Mouse (Mus musculus) embryonic facial prominence, embryonic 13.5 days (tissue): ENCODE data around the gene Zfp704. TPM values are rescaled to one million over a fixed set of nuclear protein-coding genes. Genes with fewer than 3 reads are reported as not detected.

Experiments
- ATAC-seq: fragments of 200-750 bp; cut with Nextera tagmentation; 2 replicates; pipeline ENCODE4 v1.8.0; 2017; ENCODE audit warnings: low read depth; ENCODE audit not compliant: insufficient number of reproducible peaks, insufficient read depth, low FRiP score, low TSS enrichment
- H3K27ac ChIP-seq: fragments of 300-500 bp; sonication (generic); 2 replicates; pipeline ENCODE4 v1.5.1; 2015; ENCODE audit warnings: moderate library complexity, mild to moderate bottlenecking, inconsistent platforms
- H3K27me3 ChIP-seq: fragments of 300-500 bp; sonication (generic); 2 replicates; pipeline ENCODE4 v1.6.1; 2015; ENCODE audit warnings: mild to moderate bottlenecking, inconsistent platforms
- H3K36me3 ChIP-seq: fragments of 300-500 bp; sonication (generic); 2 replicates; pipeline ENCODE4 v1.6.1; 2015; ENCODE audit warnings: mild to moderate bottlenecking, inconsistent platforms
- H3K4me1 ChIP-seq: fragments of 300-500 bp; sonication (generic); 2 replicates; pipeline ENCODE4 v1.6.1; 2015; ENCODE audit warnings: inconsistent platforms
- H3K4me2 ChIP-seq: fragments of 300-500 bp; sonication (generic); 2 replicates; pipeline ENCODE4 v1.6.1; 2015; ENCODE audit warnings: moderate library complexity, mild to moderate bottlenecking, inconsistent platforms
- H3K4me3 ChIP-seq: fragments of 300-500 bp; sonication (generic); 2 replicates; pipeline ENCODE4 v1.5.1; 2015; ENCODE audit warnings: mild to moderate bottlenecking, inconsistent platforms
- H3K9ac ChIP-seq: fragments of 300-500 bp; sonication (generic); 2 replicates; pipeline ENCODE4 v1.6.1; 2015; ENCODE audit warnings: mild to moderate bottlenecking, inconsistent platforms
- H3K9me3 ChIP-seq: fragments of 300-500 bp; sonication (generic); 2 replicates; pipeline ENCODE4 v1.6.1; 2016; ENCODE audit warnings: inconsistent platforms
- WGBS: fragments of 180-500 bp; shearing (Covaris S2); methylation state at CpG from one replicate; pipeline ENCODE4 v1.1.7; 2015; ENCODE audit warnings: mixed read lengths; 5-methylcytosine and 5-hydroxymethylcytosine counted together
- polyA plus RNA-seq: library from polyadenylated mRNA; unstranded; fragments of >200 nt; fragmentation: Nextera tagmentation; extraction: Ambion mirVana; gene quantifications from 2 replicates; pipeline ENCODE4 v1.2.1, GENCODE M21; 2015

The Zfp704 gene
- polyA plus RNA-seq, 1 experiment from 2014 or later = 10.0 TPM

- no peaks in the 10 kb centered on the region for H3K9me3 ChIP-seq
- H3K4me2 ChIP-seq = no peak overlapping the region
- 74% methylated on average over 6 of the region's 6 CpGs for WGBS
- H3K27me3 ChIP-seq = no peaks in the 10 kb centered on the region
- H3K4me3 ChIP-seq = no peak overlapping the region
- no peaks in the 10 kb centered on the region for H3K36me3 ChIP-seq
- no peak for ATAC-seq
- H3K27ac ChIP-seq = no peak overlapping the region
- no peak overlapping the region for H3K9ac ChIP-seq
- peaks cover 7% of the 10 kb centered on the region for H3K4me1 ChIP-seq
Measured at GRCm38 (mm10) chr3:9505692-9506211, 104.1 kb downstream of the Zfp704 start.

DNA sequence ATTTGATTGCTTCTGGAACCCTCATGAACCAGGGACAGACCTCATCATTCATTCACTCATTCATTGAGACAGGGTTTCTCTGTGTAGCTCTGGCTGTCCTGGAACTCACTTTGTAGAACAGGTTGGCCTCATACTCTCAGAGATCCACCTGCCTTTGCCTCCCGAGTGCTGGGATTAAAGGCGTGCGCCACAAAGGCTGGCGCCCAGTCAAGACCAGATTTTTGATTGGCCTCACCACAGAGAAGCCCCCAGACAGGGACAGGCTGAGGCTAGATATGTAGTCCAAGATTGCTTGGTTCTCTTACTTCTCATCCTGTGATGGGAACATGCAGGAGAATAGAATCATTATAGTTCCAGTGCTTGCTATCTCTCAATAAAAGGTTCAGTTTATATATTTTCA is 105.5 kb downstream of the Zfp704 start:
- Histone ChIP-seq H3K4me3 (no peak overlapping the region), H3K9ac (no peak overlapping the region), H3K36me3 (no peaks in the 10 kb centered on the region), H3K27me3 (no peaks in the 10 kb centered on the region), H3K27ac (no peak overlapping the region), H3K4me1 (peaks cover 18% of the 10 kb centered on the region), H3K9me3 (no peaks in the 10 kb centered on the region), H3K4me2 (no peak overlapping the region)
- no peak for ATAC-seq
- 90% methylated on average over 4 of the region's 4 CpGs for WGBS

- H3K27me3 ChIP-seq = no peaks in the 10 kb centered on the region
- H3K9me3 ChIP-seq = no peaks in the 10 kb centered on the region
- H3K36me3 ChIP-seq = no peaks in the 10 kb centered on the region
- H3K9ac ChIP-seq = 0 out of 2 replicates have a peak overlapping the region, but pooled peaks have one; percentile 27
- no peak overlapping the region for H3K4me3 ChIP-seq
- 0 out of 2 replicates have a peak overlapping the region, but pooled peaks have one; percentile 5 for H3K4me2 ChIP-seq
- peaks cover 22% of the 10 kb centered on the region for H3K4me1 ChIP-seq
- WGBS = 9% methylated on average over 6 of the region's 6 CpGs
- H3K27ac ChIP-seq = peak overlapping the region; percentile 48; the same call in 1 of the 2 replicates
- ATAC-seq = peak; percentile 90
Measured at GRCm38 (mm10) chr3:9500725-9501124, 109.2 kb downstream of the Zfp704 start.

DNA sequence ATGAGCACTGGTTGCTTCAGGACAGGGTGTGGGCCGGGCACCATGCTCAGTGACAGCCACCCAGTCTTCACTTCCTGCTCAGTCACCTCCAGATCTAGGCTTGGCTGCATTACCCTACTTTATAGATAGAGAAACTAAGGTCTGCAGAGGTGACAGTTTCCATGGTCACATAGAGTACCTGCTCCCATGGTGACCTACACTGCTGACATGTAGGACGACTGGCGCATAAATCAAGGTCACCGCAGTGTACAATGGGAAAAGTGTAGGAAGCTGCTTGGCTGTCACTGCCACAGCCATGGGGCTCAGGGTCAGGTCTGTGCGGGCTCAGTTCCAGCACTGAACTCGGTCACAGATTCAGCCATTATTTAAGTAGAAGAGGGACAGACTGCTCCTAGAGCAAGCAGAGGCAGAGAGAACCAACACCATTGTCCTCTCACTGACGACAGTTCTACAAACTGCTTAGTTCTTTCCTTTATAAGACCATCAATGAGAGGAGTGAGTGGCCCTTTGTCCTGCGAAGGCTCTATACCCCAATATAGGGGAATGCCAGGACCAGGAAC is 109.8 kb downstream of the Zfp704 start:
- no peaks in the 10 kb centered on the region for H3K36me3 ChIP-seq
- H3K27ac ChIP-seq = peak overlapping the region; percentile 68
- peaks cover 22% of the 10 kb centered on the region for H3K4me1 ChIP-seq
- no peaks in the 10 kb centered on the region for H3K9me3 ChIP-seq
- H3K4me2 ChIP-seq = no peak overlapping the region
- 66% methylated on average over 8 of the region's 8 CpGs for WGBS
- H3K27me3 ChIP-seq = no peaks in the 10 kb centered on the region
- H3K4me3 ChIP-seq = no peak overlapping the region
- ATAC-seq = peak; percentile 45; the same call in 1 of the 2 replicates
- no peak overlapping the region for H3K9ac ChIP-seq

DNA sequence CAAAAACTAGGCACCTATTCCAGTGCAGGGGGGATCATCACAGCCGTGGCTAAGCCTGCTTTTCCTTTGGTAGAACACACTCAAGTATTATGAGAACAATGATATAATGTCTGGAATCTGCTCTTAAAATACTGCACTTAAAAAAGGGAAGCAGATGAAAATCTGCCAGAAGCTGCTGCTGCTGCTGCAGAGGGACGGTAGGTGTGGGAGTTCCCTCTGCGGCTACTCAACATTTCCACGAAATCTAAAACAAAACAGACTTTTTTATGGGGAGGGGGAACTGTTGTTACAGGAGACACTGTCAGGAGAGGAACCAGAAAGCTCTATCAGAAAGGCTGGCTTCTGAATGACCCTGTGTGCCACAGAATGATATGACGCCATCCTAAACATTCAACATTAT is 110.4 kb downstream of the Zfp704 start:
- Histone ChIP-seq H3K36me3 (no peaks in the 10 kb centered on the region), H3K4me1 (peaks cover 25% of the 10 kb centered on the region), H3K4me2 (no peak overlapping the region), H3K9me3 (no peaks in the 10 kb centered on the region), H3K4me3 (no peak overlapping the region), H3K27me3 (no peaks in the 10 kb centered on the region), H3K9ac (no peak overlapping the region), H3K27ac (no peak overlapping the region)
- ATAC-seq = no peak
- 44% methylated on average over 5 of the region's 5 CpGs for WGBS

DNA sequence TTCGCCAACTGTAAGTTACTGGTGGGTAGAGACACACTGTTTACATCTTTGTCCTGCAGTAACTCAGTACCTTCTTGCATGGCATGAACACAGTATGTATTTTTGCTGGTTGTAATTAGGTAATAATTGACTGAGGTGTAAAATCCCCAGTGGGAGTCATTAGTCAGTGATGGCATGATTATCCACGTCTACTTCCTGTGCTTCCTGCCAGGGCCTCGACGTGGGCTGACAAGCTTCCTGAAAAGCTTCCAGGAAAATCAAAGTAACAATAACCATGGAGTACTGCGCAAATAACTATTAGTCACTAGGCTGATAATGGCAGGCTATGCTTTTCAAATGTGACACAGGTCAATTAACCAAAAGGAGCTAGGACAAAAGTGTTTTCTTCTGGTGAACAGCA is 112.6 kb downstream of the Zfp704 start:
- H3K27me3 ChIP-seq = no peaks in the 10 kb centered on the region
- no peak overlapping the region for H3K4me2 ChIP-seq
- no peaks in the 10 kb centered on the region for H3K36me3 ChIP-seq
- H3K9me3 ChIP-seq = no peaks in the 10 kb centered on the region
- H3K27ac ChIP-seq = no peak overlapping the region
- H3K4me1 ChIP-seq = peaks cover 30% of the 10 kb centered on the region
- 55% methylated on average over 5 of the region's 5 CpGs for WGBS
- no peak overlapping the region for H3K4me3 ChIP-seq
- no peak overlapping the region for H3K9ac ChIP-seq
- no peak for ATAC-seq

DNA sequence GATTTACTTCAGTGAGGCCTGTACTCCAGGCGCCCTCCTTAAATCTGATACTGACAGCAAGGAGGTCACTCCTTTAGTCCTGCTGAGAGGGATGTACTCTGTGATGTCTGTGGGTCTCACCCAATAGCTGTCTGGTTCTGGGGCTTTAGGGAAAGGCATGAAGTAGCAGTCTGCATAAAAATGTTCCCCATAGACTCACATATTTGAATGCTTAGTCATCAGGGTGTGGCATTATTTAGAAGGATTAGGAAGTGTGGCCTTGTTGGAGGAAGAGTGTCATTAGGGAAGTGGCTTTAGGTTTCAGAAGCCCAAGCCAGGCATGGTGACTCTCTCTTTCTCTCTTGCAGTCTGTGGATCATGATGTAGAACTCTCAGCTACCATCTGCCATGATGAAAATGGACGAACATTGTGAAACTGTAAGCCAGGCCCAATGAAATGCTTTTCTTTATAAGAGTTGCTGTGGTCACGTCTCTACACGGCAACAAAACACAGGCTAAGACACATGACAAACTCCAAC is 118.1 kb downstream of the Zfp704 start:
- H3K27me3 ChIP-seq = no peaks in the 10 kb centered on the region
- ATAC-seq = no peak
- H3K4me3 ChIP-seq = no peak overlapping the region
- no peaks in the 10 kb centered on the region for H3K36me3 ChIP-seq
- H3K9ac ChIP-seq = no peak overlapping the region
- H3K9me3 ChIP-seq = no peaks in the 10 kb centered on the region
- H3K27ac ChIP-seq = no peak overlapping the region
- peaks cover 8% of the 10 kb centered on the region; the same call in 1 of the 2 replicates for H3K4me1 ChIP-seq
- no peak overlapping the region for H3K4me2 ChIP-seq
- WGBS = 93% methylated on average over 4 of the region's 4 CpGs

GRCm38 (mm10) chr3:9487644-9488043 is 122.2 kb downstream of the Zfp704 start:
- Histone ChIP-seq H3K4me2 (no peak overlapping the region), H3K9me3 (no peaks in the 10 kb centered on the region), H3K9ac (no peak overlapping the region), H3K4me1 (no peaks in the 10 kb centered on the region), H3K27me3 (no peaks in the 10 kb centered on the region), H3K36me3 (no peaks in the 10 kb centered on the region), H3K27ac (no peak overlapping the region), H3K4me3 (no peak overlapping the region)
- WGBS = 74% methylated on average over 4 of the region's 4 CpGs
- ATAC-seq = no peak

DNA sequence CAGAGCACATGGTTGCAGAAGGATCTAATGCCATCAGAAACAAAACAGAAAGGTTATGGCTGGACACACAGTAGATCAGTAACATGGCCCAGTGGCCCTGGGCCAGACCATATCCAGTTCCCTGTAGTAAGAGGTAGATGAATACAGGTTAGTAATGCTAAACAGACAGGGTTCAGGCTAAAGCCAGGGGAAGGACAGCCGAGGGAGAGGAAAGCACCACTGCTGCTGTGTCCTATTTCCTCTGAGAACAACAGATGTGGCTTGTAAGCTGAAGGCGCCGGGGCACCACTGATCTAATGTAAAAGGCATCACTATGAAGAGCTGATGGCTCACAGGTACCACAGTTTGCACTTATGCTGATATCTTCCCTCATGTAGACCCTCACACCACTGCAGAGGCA is 124.4 kb downstream of the Zfp704 start:
- Histone ChIP-seq H3K4me2 (no peak overlapping the region), H3K9ac (no peak overlapping the region), H3K27me3 (no peaks in the 10 kb centered on the region), H3K36me3 (no peaks in the 10 kb centered on the region), H3K9me3 (no peaks in the 10 kb centered on the region), H3K4me3 (no peak overlapping the region), H3K27ac (no peak overlapping the region), H3K4me1 (no peaks in the 10 kb centered on the region)
- 68% methylated on average over 3 of the region's 3 CpGs for WGBS
- no peak for ATAC-seq

- H3K9ac ChIP-seq = no peak overlapping the region
- H3K4me1 ChIP-seq = no peaks in the 10 kb centered on the region
- no peak overlapping the region for H3K4me2 ChIP-seq
- no peak overlapping the region for H3K27ac ChIP-seq
- ATAC-seq = no peak
- WGBS = 87% methylated on average over 4 of the region's 4 CpGs
- H3K4me3 ChIP-seq = no peak overlapping the region
- no peaks in the 10 kb centered on the region for H3K36me3 ChIP-seq
- H3K27me3 ChIP-seq = no peaks in the 10 kb centered on the region
- H3K9me3 ChIP-seq = no peaks in the 10 kb centered on the region
Measured at GRCm38 (mm10) chr3:9481956-9482355, 127.9 kb downstream of the Zfp704 start.

GRCm38 (mm10) chr3:9481358-9481757 is 128.5 kb downstream of the Zfp704 start:
- Histone ChIP-seq H3K27ac (no peak overlapping the region), H3K9ac (no peak overlapping the region), H3K4me3 (no peak overlapping the region), H3K4me1 (no peaks in the 10 kb centered on the region), H3K4me2 (no peak overlapping the region), H3K27me3 (no peaks in the 10 kb centered on the region), H3K36me3 (no peaks in the 10 kb centered on the region), H3K9me3 (no peaks in the 10 kb centered on the region)
- WGBS = 83% methylated on average over 6 of the region's 6 CpGs
- no peak for ATAC-seq

- no peak for ATAC-seq
- no peak overlapping the region for H3K9ac ChIP-seq
- WGBS = 80% methylated on average over 5 of the region's 5 CpGs
- no peaks in the 10 kb centered on the region for H3K9me3 ChIP-seq
- H3K36me3 ChIP-seq = no peaks in the 10 kb centered on the region
- H3K4me2 ChIP-seq = no peak overlapping the region
- no peak overlapping the region for H3K4me3 ChIP-seq
- no peaks in the 10 kb centered on the region for H3K27me3 ChIP-seq
- no peak overlapping the region for H3K27ac ChIP-seq
- H3K4me1 ChIP-seq = no peaks in the 10 kb centered on the region
Measured at GRCm38 (mm10) chr3:9480936-9481335, 128.9 kb downstream of the Zfp704 start.
